Mouse (Mus musculus): ENCODE data around the gene Btnl10. TPM values are rescaled to one million over a fixed set of nuclear protein-coding genes. Genes with fewer than 3 reads are reported as not detected.
"Not testable (repeated sequence)": the region's sequence is repeated elsewhere in the genome, so short reads cannot be mapped to it uniquely, and the experiment has no call there.

The Btnl10 gene
- total RNA-seq, 2 experiments from 2014 or later, result 0.12 to 0.29 TPM

- DNase-seq (ENCODE audit: low spot score in 2 of 2), result no peak
These were observed 11.9 kb downstream of the Btnl10 start for GRCm38 (mm10) chr11:58929641-58930040.

DNA sequence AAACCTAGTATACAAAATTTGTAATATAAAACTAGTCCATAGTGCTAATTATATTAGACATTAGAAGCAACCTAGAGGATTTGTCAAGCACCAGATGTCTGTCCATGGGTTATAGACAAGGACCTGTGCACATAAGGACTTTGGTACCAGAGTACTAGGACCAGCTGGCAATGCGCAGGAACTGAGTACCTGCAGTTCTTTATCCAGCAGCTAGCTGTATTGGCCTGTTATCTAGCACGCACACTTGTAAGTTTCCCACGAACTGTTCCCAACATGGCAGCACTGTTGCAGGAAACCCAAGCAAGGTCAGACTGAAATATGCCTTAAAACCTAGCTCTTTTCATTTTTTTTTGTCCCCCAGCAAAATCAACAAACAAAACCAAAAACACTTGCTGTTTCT, 12.5 kb downstream of the Btnl10 start:
- DNase-seq (ENCODE audit: low spot score in 2 of 2), result no peak

DNA sequence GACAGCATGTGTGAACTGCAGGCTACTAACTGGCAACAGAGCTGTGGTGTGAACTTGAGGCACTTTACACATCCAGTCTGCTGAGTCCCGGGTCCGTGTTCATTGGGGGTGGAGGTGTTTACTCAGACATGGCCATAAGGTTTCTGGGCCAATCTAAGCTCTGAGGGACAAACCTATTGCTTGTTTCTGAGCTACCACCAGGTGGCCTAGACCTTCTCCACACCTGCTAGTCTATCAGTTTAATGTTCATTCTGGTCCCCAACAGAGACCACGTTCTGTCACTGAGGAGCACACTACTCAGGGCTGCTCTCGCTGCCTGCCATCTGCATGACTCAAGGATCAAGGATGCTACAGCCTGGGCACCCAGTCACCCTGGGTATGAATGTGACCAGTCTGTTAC, 13.9 kb downstream of the Btnl10 start:
- DNase-seq (ENCODE audit: low spot score in 2 of 2), result no peak

- no peak for DNase-seq (ENCODE audit: low spot score in 2 of 2)
These were observed 20.2 kb downstream of the Btnl10 start for GRCm38 (mm10) chr11:58937909-58938308.

- peak; percentile 87 to 92 for DNase-seq (ENCODE audit: low spot score in 2 of 2)
These were observed 20.8 kb downstream of the Btnl10 start, which contains the start of gene Rnf187 for GRCm38 (mm10) chr11:58938322-58939087. Rnf187 (minus strand) TSS chr11:58938916.

- DNase-seq (ENCODE audit: low spot score in 2 of 2), result no peak
These were observed 21.4 kb downstream of the Btnl10 start for GRCm38 (mm10) chr11:58939088-58939439.

GRCm38 (mm10) chr11:58944136-58944535, 26.4 kb downstream of the Btnl10 start:
- no peak for DNase-seq (ENCODE audit: low spot score in 2 of 2)

DNA sequence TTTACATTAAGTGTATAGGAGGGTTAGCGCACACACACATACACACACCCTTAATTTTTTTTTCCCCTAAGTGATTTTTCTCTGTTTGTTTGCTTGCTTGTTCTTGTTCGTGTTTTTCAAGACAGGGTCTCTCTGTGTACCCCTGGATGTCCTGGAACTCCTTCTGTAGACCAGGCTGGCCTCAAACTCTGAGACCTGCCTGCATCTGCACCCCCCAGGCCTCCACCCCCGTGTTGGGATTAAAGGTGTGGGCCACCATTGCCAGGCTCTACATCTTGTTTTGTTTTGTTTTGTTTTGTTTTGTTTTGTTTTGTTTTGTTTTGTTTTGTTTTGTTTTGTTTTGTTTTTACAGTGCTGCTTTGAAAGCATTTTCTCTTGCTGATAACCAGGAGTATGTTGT, 29.6 kb downstream of the Btnl10 start:
- no peak for DNase-seq (ENCODE audit: low spot score in 2 of 2)

DNA sequence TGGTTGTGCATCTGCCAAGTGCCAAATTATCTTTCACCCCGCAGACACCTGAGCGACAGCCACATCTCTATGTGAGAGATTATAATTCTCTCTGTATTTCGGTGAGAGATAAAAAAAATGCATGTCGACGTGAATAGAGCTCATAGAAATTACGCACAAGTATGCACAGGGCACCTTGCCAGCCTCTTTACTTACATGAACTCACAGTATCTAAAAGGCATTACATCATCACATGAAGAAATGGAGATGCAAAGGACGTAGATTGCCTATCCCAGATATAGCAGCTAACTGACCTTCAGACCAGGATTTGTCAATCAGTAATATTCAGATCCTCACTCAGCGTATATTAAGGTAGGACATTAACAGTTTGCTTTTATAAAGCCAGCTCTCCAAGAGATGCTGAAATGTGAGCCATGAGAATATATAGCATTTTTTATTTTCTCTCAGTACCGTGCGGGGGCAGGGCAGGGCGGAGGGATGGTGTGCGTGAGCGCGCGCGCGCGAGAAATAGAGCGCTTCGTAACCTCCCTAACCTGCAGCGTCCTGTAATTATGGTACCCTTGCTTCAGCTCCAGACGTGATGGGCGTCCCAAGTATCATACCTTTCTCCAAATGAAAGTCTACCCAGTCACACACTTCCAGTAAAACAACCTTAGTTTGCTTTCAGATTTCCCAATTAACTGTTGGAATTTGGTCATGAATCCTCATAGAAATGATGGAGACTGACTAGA, 30.3 kb downstream of the Btnl10 start:
- peak; percentile 50 to 66 for DNase-seq (ENCODE audit: low spot score in 2 of 2)

DNA sequence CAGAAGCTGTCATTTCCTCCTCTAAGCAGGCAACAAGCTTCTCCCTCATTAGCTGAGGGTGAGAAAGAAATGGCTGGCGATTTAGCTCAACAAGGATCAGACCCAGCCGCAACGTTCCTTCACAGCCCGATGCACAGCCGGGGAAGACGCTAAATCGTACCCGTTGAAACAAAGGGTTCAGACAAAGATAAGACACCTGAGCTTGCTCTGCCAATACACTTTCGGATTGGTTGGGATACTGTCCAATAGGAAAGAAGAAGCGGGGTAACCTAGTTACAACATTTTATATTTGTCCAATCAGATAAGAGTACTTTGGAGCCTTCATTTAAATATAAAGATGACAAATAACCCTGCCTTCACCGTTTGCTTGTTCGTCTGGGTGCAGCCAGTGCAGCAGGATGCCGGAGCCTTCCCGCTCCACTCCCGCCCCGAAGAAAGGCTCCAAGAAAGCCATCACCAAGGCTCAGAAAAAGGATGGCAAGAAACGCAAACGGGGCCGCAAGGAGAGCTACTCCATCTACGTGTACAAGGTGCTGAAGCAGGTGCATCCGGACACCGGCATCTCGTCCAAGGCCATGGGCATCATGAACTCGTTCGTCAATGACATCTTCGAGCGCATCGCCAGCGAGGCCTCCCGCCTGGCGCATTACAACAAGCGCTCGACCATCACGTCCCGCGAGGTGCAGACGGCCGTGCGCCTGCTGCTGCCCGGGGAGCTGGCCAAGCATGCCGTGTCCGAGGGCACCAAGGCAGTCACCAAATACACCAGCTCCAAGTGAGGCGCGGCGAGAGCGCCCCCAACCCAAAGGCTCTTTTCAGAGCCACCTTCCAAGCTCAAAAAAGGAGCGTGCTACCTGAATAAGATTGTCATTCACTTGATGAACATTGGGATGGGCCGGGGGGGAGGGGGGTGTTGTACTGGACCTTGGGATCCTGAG, 31.1 kb downstream of the Btnl10 start, which contains the start of gene Hist3h2ba:
Gene Hist3h2ba, plus strand, starts transcription at position 379 of the 938 bp plus-strand sequence.
- DNase-seq (ENCODE audit: low spot score in 2 of 2), result peak; percentile 76 to 94

DNA sequence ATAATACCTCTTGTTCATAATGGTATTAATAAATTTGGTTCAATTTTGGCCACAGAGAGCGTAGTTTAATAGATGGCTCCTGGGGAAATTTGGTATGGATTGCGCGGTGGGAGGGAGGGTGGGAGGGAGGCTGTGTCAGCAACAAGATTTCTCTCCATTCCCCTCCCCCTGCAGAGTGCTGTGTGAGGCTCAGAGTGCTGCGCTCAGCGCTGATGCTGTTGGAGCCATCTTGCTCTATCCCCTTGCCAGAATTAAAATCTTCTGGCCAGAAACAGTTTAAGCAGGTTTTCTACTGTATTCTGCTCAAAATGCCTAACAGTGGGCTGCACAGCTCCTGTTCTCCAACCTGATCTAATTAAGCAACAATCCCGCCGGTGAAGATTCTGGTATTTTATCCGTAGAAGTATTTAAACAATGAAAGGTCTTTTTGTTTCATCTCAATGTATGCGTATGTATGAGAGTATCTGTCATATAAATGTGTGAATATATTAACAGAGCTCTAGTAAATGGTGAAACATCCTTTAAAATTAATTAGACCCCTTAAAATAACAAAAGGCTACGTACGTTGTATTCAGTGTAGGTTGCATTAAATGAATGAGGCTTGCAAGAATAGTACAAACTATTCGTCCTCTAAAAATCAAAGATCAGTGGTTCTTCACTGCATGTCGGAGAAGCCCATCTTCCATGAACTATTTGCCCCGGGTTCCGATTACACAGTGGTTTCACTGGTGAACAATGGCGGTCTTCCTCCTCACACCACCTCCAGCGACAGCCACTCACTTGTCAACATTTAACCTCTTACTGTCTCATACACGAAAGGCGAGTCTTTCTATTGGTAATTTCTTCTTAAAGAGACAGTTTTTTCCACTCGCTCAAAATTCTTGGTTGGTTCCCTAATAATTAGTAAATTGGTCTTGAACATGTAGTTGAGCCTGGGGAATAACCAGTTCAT, 32.0 kb downstream of the Btnl10 start:
- peak; percentile 55 to 81 for DNase-seq (ENCODE audit: low spot score in 2 of 2)

- DNase-seq (ENCODE audit: low spot score in 2 of 2), result no peak
These were observed 33.5 kb downstream of the Btnl10 start for GRCm38 (mm10) chr11:58951210-58951609.

GRCm38 (mm10) chr11:58953351-58954169, 35.9 kb downstream of the Btnl10 start:
- DNase-seq (ENCODE audit: low spot score in 2 of 2), result peak in 1 of 2 experiments; percentile 52

- DNase-seq (ENCODE audit: low spot score in 2 of 2), result not testable (repeated sequence)
These were observed 36.4 kb downstream of the Btnl10 start for GRCm38 (mm10) chr11:58954170-58954419.

- peak; percentile 85 to 99 for DNase-seq (ENCODE audit: low spot score in 2 of 2)
These were observed 36.9 kb downstream of the Btnl10 start, which contains the start of the genes Hist3h2a and Trim17 for GRCm38 (mm10) chr11:58954420-58955142. Hist3h2a (plus strand) TSS chr11:58954685. Trim17 (plus strand) TSS chr11:58954685.

- no peak for DNase-seq (ENCODE audit: low spot score in 2 of 2)
These were observed 37.6 kb downstream of the Btnl10 start for GRCm38 (mm10) chr11:58955143-58955867.

- no peak for DNase-seq (ENCODE audit: low spot score in 2 of 2)
These were observed 38.2 kb downstream of the Btnl10 start for GRCm38 (mm10) chr11:58955868-58956257.
